Mouse (Mus musculus): Measurements from ENCODE around the gene Tenm2.

The Tenm2 gene

DNA sequence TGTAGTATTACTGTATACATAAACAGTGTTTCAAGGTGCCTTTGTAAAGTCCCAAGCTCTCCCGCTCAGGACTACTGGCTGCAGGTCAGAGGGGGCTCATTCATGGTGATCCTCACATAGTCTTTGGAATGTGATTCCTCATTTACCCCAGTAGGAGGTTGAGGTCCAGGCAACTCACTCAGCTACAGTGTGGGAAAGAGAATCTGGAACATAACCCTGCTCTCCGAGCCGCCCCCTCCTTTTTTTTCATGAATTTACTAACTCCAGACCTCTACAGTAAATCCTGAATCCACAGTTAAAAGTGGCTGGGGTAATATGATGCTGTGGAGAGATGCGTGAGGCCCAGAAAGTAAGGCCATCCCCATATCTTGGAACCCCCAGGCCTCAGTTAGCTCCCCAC, 1066.0 kb downstream of the Tenm2 start:
- no peak for ATAC-seq (ENCODE audit: insufficient number of reproducible peaks, low FRiP score, low TSS enrichment)

DNA sequence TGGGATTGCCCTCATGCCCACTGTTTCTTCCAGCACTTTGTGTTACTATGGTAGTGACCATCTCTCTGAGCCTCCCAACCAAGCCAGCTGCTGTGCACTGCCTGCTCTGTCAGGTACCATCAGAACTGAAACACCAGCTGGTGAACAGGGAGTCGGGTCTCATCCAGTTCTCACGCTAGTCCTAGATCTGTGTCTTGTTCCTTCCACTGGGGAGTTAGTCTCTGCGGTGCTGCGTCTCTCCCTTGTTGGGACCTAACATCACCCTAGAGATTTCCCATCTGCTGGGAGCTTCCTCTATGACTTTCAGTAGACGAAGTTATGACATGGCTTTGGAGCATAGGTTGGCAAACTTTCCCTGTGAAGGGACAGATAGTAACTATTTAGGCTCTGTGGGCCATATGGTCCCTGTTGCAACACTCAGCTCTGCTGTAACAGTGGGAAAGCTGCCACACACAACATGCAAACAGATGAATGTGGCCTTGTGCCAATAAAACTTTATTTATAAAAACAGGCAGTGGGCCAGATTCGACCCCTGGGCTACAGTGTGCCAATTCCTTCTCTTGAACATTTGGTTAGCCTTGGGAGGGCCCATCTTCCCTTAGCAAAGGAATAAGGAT, 1066.7 kb downstream of the Tenm2 start:
- ATAC-seq (ENCODE audit: insufficient number of reproducible peaks, low FRiP score, low TSS enrichment), result no peak

DNA sequence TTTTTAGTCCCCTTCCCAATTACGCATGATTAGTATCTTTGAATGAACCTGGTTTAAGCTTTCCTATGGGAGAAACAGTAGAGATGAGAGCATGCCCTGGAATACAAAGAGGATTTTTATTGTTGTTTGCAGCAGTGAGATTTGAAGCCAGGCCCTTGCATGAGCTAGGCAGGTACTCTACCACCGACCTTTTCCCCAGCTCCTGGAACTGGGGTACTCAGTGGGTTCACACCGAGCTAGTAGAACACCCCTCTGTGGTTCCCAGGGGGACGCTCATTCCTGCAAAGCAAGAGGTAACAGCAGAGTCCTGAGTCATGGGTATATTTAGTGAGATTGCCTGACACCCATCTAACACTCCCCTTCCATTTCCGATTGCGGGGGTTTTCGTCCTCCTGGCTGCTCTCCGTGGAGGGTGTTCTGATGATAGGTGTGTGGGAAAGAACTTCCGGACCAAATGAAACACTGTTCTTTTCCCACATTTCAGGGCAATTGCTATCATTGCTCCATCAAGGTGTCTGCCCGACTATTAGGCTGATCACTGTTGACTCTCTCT, 1067.9 kb downstream of the Tenm2 start:
- no peak for ATAC-seq (ENCODE audit: insufficient number of reproducible peaks, low FRiP score, low TSS enrichment)

DNA sequence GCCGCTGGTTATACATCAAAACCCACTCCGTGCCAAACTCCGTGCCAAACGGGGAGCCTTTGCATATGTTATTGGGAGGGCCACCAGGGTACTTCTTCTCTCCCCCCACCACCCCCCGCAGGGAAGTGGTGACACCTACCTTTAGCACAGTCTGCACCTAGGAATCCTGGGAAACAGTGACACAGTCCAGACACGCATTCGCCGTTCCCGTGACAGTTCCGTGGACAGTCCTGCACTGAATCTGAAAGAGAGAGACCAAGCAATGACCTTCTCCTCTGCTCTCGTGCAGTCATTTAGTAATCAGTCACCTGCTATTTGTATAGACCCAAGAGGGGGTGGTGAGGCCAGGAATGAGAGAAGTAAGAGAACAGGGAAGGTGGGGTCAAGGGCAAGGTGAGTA, 1072.2 kb downstream of the Tenm2 start:
- ATAC-seq (ENCODE audit: insufficient number of reproducible peaks, low FRiP score, low TSS enrichment), result no peak

DNA sequence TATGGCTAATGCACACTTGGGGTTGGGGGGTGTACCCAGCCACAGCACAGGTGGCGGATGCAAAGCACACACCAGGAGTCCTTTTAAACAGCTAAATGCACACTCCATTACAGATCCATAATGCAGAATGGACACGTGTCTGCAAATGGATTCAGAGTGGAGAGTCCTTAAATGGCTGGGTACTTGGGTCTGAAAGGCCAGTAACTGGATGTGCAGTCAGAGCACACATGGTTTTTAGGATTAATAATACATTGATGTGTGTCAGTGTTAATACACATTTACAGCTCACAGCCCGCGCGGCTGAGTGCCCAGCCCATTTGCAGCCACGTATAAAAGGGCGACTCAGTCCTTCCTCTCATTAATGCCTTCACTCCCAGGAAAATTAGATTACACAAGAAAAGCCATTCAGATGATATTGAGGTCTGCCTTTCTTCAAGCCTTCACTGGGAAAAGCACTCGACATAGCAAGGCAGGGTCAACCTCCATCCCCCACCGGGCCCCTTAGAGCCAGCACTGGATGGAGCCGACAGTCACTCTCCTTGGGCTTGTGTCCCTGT, 1073.9 kb downstream of the Tenm2 start:
- ATAC-seq (ENCODE audit: insufficient number of reproducible peaks, low FRiP score, low TSS enrichment), result no peak

DNA sequence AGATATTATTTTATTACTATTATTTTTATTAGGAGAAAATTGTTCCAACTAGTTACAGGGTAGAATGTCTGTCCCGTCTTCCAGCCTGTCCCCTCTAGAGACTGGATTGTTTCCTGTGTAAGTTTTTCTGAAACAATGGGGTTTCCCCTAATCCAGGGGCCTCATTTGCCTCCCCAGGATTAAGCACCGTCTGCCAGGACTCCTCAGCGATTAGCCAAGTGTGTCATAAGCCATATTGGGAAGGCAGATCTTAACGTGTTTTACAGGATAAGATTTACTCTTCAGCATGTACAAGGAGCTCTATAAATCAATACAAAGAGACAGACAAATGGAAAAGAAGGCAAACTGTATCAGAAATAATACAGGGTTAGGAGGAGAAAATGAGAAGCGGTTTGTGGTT, 1082.3 kb downstream of the Tenm2 start:
- no peak for ATAC-seq (ENCODE audit: insufficient number of reproducible peaks, low FRiP score, low TSS enrichment)

DNA sequence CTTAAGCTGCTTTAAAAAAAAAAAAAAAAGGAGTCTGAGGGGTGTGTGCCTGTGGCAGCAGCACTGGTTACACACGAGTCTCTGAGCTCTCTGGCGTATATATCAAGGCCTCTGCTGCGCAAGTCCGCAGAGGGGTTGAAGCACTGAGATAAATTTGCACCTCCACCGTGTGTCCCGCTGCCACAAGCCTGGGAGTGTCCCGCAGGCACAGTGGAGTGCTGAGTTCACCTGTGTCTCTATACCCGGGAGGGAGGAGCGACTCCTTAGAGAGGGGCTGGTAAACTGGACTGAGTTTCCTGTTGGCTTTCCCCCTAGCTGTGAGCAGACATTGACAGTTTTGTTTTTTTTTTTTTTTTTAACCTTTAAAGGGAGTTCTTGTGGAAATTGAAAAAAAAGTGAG, 1082.8 kb downstream of the Tenm2 start:
- no peak for ATAC-seq (ENCODE audit: insufficient number of reproducible peaks, low FRiP score, low TSS enrichment)

DNA sequence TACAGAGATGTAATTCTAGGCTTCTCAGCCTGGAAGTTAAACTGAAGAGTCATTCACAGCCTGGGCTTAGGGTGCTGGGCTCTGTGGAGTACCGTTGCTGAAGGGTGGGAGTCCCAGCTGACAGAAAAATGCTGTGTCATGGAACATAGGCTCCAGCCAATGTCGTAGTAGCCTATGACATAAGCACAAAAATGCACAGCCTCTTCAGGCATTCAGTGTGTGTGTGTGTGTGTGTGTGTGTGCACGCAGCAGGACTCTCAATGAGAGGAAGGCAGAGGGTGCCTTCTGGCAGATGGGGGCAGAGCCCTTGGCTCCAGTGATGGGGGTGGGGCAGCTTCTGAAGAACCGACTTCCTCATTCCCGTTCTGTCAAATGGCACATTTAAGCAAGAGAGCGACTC, 1083.5 kb downstream of the Tenm2 start:
- ATAC-seq (ENCODE audit: insufficient number of reproducible peaks, low FRiP score, low TSS enrichment), result no peak

DNA sequence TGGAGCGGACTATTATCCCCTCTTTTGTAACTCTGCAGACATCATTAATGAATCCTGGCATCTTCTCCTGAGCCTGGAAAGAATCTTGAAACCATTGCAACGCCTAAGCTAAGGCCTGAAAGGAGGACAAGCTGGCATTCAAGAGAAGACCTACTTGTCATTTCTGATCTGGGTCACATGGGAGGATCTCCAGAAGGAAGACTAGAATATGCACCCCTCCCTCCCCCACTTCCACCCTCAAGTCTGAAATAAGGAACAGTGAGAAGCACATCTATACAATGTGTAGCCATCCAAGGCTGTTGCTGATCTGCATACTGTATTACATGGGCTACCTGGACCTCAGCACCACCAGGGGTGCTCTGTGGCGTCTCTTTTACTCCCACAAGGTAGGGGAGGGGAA, 1086.7 kb downstream of the Tenm2 start:
- ATAC-seq (ENCODE audit: insufficient number of reproducible peaks, low FRiP score, low TSS enrichment), result no peak

DNA sequence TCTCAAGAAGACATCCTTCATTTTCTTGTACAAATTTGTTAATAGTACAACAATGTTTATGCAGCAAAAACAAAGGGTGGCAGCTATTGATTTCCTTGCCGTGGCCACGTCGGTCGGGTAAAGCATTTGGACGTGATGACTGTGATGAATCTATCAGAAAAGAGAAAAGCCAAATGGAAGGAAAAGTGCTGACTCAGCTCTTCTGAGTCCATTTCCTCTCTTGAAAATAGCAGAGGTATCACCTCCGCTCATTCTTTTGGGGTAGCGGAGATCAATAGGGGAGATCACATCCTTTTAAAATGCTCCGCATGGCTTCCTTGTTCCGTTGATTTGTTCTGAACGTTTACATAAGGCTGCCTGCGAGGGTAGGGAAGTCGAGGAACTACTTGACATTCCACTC, 1090.7 kb downstream of the Tenm2 start:
- ATAC-seq (ENCODE audit: insufficient number of reproducible peaks, low FRiP score, low TSS enrichment), result no peak

DNA sequence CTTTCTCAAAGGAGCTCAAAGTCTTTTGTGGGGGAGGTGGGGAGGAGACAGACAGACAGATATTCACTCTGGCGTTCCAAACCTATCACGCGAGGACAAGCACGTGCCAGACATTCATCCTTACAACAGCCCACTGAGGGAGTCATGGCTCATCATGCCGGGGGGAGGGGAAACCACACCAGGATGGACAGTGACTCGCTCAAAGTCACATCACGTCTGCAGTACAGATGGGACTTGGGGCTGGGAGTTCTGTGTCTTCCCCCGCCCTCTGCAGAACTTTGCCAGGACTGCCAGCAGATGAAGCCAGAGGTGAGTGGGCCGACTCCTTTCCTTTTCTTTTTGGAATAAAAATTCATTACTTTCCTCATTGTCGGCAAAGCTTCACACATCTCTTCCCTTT, 1095.4 kb downstream of the Tenm2 start:
- no peak for ATAC-seq (ENCODE audit: insufficient number of reproducible peaks, low FRiP score, low TSS enrichment)

DNA sequence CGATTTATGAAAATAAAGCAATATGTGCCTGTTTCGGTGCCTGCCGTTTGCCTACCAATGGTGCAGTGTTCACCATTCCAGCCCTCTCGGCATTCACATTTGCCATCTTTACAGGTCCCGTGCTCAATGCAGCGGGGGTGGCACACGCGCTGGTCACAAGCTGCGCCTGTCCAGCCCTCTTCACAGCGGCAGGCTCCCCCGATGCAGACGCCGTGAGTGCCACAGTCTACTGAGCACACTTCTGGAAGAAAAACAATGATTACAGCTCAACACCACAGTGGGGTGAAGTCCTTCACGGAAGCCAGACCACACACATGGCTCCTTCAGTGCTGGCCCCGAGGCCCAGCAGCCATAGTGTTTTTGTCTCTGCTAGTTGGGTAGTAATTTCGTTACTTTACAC, 1096.2 kb downstream of the Tenm2 start:
- ATAC-seq (ENCODE audit: insufficient number of reproducible peaks, low FRiP score, low TSS enrichment), result no peak

DNA sequence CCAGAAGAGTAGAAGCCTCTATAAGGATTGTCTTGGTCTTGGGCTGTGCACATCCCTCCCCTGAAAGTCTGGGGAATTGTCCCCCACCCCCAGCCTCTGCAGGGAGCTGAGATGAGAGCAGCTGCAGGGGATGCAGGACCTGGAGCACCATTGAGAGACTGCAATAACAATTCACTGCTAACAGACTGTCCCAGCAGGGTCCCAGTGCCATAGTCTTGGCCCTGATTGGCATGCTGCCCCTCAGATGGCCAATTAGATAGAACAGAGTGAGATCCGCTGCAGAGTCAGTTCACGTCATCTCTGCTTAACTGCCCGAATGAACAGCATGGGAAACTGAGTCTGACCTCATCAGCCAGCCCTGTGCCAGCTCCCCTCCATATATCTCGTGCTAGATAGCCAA, 1097.9 kb downstream of the Tenm2 start:
- ATAC-seq (ENCODE audit: insufficient number of reproducible peaks, low FRiP score, low TSS enrichment), result no peak

DNA sequence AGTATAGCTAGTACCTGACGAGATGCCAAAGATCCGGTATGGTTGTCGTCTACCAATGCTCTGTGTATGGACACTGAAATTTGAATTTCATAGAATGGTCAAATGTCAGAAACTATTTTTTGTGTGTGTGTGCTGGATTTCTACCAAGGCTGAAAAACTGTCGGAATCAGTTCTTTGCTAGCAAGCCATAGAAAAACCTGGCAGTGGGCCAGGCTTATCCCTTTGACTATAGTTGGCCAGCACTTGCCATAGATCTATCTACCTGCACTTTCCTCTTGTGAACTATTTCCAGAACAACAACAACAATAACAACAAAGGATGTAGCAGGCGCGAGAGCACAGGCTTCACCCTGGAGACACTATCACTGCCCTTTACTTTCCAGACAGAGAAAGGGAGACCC, 1098.5 kb downstream of the Tenm2 start:
- ATAC-seq (ENCODE audit: insufficient number of reproducible peaks, low FRiP score, low TSS enrichment), result no peak

DNA sequence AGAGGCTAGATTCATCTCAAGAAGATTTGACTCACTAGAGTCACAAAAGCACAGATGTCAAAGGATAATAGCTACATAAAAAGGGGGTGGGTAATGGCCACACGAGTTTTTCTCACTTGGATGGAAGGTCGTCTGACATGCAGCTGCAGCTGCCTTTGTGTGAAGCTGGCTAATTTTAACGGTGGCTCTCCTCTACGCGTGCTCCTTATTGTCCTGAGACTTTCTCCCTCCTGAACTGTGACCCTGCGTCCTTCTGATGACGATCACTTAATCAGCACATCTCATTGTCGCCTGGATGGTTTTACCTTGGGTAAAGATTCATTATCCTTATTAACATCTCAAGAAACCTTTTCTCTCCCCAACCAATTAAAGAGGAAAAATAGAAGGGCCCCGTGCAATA, 1101.1 kb downstream of the Tenm2 start:
- ATAC-seq (ENCODE audit: insufficient number of reproducible peaks, low FRiP score, low TSS enrichment), result no peak

DNA sequence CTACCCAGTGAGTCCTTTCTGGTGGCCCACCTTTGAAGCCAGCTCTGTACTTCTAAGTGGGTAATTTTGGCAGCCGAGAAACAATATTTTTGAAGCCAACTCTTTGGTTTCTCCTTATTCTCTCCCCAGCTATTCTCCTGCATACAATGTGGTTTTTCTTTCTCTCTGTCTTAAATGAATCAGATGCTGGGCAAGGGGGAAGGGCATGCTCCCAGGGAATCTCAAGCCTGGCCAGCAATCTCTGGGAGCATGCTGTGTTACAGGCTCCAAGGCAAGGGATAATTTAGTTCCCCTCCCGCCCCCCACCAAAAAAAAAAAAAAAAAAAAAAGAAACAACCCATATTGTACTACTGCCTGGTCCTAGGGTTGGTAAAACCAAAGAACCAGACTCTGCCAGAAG, 1112.5 kb downstream of the Tenm2 start:
- no peak for ATAC-seq (ENCODE audit: insufficient number of reproducible peaks, low FRiP score, low TSS enrichment)

DNA sequence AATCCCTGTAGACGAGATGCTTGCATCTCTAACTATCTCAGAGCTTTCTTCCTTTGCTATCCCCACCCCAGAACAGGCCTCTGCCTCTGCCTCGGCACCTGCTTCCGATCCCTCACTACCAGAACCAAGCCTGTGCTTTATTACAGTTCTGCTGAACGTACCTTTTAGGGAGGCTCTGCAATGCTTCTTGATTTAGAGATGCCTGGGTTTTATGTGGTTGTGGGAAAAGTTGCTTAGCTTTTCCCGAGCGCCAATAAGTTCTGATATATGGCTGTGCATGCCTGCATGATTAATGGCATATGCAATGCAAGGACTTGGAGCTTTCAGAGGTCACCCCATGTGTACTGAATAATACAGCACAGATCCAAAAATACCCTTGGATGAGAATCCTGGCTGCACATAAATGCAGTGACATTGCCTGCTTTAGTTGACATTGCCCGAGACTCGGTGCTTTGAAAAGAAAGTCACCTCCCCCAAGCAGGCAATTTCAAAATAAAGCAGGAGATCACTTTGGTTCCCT, 1114.3 kb downstream of the Tenm2 start:
- ATAC-seq (ENCODE audit: insufficient number of reproducible peaks, low FRiP score, low TSS enrichment), result no peak

DNA sequence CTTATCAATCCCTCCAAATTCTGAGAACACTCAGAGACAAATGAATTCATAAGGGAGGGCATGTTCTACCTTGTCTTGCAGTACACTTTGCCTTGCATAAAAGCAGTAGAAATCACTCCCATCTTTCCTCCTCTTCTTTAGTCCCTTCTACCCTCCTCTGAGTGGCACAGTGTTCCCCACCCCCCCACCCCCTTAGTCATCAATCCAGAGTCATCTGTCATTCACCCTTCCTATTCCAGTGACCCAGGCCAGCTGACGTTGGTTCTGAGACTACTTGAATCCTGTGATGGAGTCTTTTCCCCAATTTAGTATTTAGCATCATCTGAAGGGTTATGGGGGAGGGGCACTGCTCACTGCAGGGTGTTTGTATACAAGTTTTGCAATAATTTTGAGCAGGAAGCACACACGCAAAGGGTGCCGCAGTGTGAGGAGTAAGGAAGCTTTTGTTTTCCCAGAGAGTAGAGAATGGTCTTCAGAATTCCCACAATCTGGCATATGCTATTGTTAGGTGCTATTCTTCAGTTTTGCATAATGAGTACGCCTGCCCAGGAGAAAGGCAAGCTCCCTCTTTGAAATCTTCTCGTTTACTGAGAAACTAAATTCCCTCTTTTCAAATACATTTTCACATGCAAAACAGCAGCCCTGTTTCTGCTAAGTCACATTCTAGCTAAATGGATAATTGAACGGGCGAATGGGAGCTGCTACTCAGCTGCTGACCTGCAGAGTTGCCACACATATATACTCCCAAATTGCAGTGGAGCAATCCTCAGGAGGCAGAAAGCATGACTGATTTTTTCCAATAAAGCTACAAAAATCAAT, 1115.0 kb downstream of the Tenm2 start:
- ATAC-seq (ENCODE audit: insufficient number of reproducible peaks, low FRiP score, low TSS enrichment), result no peak

DNA sequence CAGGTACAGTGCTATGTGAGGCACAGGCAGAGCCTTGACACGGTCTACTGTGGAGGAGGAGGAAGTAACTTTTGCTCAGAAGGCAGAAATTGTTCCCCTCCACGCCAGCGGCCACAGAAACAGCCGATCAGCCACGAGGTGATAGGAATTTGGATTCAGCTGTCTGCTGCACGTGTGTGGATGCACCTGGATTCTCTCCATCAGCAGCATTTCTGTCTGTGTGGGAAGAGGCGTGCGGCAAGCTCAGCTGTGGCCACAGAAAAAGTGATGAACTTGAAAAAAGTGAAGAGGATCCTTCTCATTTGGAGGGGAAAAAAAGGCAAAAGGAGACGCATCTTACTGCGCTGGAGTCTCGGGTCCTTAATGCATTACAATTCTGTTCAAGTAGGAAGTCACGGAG, 1122.4 kb downstream of the Tenm2 start:
- ATAC-seq (ENCODE audit: insufficient number of reproducible peaks, low FRiP score, low TSS enrichment), result no peak

DNA sequence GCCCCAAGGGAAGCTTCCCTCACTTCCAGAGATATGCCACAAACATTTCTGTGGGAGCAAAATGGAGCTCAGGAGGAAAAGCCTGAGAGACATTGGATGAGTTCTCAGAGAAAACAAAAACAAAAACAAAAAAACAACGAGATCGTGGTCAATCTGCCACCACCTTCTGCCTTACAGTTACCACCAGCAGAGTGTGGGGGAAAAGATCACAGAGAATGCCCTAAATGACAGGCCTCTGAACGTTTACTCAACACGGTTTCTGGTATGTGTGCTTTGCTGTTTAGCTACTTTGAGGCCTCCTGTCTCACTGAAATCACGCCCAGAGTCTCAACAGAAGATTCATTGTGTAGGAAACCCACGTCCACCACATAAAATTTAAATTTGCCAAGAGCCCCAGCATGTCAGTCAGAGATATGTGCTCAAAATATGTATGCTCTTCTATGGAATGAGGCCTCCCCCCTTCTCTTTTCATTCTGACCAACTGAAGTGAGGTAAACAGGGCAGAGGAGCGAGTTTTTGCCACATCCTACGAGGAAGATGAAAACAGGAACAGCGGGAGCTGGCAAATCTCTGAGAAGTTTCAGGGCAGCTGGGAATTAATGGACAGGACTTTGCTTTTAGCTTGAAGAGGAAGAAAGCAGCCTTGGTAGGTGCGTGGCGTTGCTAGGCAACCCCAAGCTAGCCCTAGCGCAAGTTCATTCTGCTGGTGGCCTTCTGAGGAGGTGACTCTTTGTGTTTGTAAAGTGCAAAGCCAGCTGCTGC, 1126.6 kb downstream of the Tenm2 start:
- no peak for ATAC-seq (ENCODE audit: insufficient number of reproducible peaks, low FRiP score, low TSS enrichment)

DNA sequence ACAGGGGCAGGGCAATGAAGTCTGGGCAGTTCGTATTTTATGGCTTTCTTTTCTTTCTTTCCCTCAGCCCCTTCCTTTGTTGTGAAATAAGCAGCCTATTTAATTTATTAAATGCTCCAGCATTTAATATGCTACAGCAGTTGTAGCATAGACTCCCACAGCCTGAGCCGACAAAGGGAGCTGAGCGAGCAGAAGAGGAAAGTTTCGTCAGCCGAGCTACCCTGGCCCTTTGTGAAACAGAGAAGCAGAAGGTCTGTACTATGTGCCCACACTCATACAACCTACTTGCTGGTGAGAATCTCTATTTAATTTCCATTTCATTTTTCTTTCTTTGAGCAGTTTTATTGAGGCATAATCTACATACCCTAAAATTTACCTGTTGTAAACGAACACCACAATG, 1127.9 kb downstream of the Tenm2 start:
- ATAC-seq (ENCODE audit: insufficient number of reproducible peaks, low FRiP score, low TSS enrichment), result no peak
